Mouse (Mus musculus) brain, embryonic 14.5 days (tissue): ENCODE data around the gene Lrfn4.

ENCODE experiments used
- CTCF ChIP-seq: fragments of 200-500 bp; IDR thresholded peaks from 2 replicates; pipeline ENCODE4 v1.5.1; 2012; ENCODE audit warnings: inconsistent platforms, mild to moderate bottlenecking, moderate library complexity, borderline replicate concordance; ENCODE audit not compliant: insufficient read depth, insufficient read length; ENCODE audit errors: extremely low read depth
- POLR2A ChIP-seq: fragments of 200-500 bp; IDR thresholded peaks from 2 replicates; pipeline ENCODE4 v1.6.1; 2012; ENCODE audit warnings: mild to moderate bottlenecking, inconsistent platforms, borderline replicate concordance; ENCODE audit not compliant: poor library complexity, insufficient read depth, insufficient read length, severe bottlenecking; ENCODE audit errors: extremely low read depth

DNA sequence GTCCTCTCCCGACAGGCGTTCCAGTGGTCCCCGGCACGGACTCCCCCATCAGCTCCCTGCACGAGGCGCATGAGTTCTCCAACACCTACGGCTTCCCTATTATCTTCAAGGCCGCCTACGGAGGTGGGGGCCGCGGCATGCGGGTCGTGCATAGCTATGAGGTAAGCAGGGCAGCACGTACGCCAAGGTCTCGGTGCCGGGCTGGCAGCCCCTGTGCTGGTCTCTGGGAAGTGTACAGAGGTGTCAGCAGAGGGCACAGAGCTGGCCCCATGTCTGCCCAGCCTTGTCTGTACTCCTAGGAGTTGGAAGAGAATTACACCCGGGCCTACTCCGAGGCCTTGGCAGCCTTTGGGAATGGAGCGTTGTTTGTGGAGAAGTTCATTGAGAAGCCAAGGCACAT, 13.0 kb downstream of the Lrfn4 start:
- TF ChIP-seq POLR2A (no peak), CTCF (no peak)
